Mouse (Mus musculus) heart, embryonic 16.5 days (tissue): ENCODE measurements around the gene Ccdc65. TPM values are rescaled to one million over a fixed set of nuclear protein-coding genes. Genes with fewer than 3 reads are reported as not detected.
A peak's percentile ranks its signal among the peaks of the same experiment; 100 is the strongest.

ENCODE experiments used
- ATAC-seq: fragments of 200-750 bp; cut with Nextera tagmentation; replicated peaks from 2 replicates; pipeline ENCODE4 v1.8.0; 2017; ENCODE audit warnings: moderate number of reproducible peaks; ENCODE audit not compliant: insufficient read depth, low FRiP score; ENCODE audit errors: extremely low read depth
- H3K27ac ChIP-seq: fragments of 300-500 bp; sonication (generic); 2 replicates; pipeline ENCODE4 v1.5.1; 2014; ENCODE audit warnings: mild to moderate bottlenecking, low read length, control low read depth, moderate library complexity
- H3K27me3 ChIP-seq: fragments of 300-500 bp; sonication (generic); 2 replicates; pipeline ENCODE4 v1.6.1; 2014; ENCODE audit warnings: low read length, mixed read lengths; ENCODE audit not compliant: control insufficient read depth, insufficient read depth
- H3K36me3 ChIP-seq: fragments of 300-500 bp; sonication (generic); 2 replicates; pipeline ENCODE4 v1.6.1; 2014; ENCODE audit not compliant: control insufficient read depth, insufficient read depth
- H3K4me1 ChIP-seq: fragments of 300-500 bp; sonication (generic); 2 replicates; pipeline ENCODE4 v1.6.1; 2014; ENCODE audit warnings: low read length, mixed read lengths; ENCODE audit not compliant: control insufficient read depth, insufficient read depth
- H3K4me2 ChIP-seq: fragments of 300-500 bp; sonication (generic); 2 replicates; pipeline ENCODE4 v1.6.1; 2014; ENCODE audit warnings: low read depth, mild to moderate bottlenecking, control low read depth, low read length
- H3K4me3 ChIP-seq: fragments of 300-500 bp; sonication (generic); 2 replicates; pipeline ENCODE4 v1.5.1; 2014; ENCODE audit warnings: mild to moderate bottlenecking, control low read depth, low read length
- H3K9ac ChIP-seq: fragments of 300-500 bp; sonication (generic); 2 replicates; pipeline ENCODE4 v1.6.1; 2014; ENCODE audit warnings: low read length, control low read depth
- H3K9me3 ChIP-seq: fragments of 300-500 bp; sonication (generic); replicated peaks from 2 replicates; pipeline ENCODE4 v1.6.1; 2016; ENCODE audit warnings: low read length; ENCODE audit not compliant: control insufficient read depth
- WGBS: fragments of 180-500 bp; shearing (Covaris S2); extraction: QIAGEN DNeasy Blood & Tissue Kit; methylation state at CpG from one replicate; pipeline ENCODE4 v1.1.7; 2014; 5-methylcytosine and 5-hydroxymethylcytosine counted together
- polyA plus RNA-seq: library from polyadenylated mRNA; unstranded; fragments of >200 nt; fragmentation: Nextera tagmentation; extraction: Ambion mirVana; gene quantifications from 2 replicates; pipeline ENCODE4 v1.2.1, GENCODE M21; 2015

The Ccdc65 gene
- polyA plus RNA-seq, 1 experiment from 2014 or later: 1.0 TPM

DNA sequence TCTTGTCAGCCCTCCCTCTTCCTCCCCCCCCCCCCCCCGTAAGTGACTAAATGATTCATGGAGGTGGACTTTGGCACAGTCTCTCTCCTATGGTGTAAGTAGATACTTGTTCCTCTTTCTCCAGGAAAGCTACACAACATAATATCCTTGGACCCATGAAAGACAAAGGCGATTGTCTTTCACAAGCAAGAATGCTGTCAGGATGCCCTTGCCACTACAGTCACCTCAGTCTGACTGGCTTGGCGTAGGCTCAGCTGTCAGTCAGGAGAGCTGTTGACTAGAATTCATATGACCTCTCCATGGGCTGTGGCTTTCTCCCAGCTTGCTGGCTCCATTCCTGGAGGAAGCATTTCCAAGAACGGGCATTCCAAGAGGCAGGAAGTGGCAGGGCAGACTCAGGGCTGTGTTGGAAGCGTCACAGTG, 6.2 kb downstream of the Ccdc65 start:
- Histone ChIP-seq H3K27ac (peak overlapping the region; percentile 42), H3K9ac (no peak overlapping the region), H3K4me2 (no peak overlapping the region), H3K27me3 (no peaks in the 10 kb centered on the region), H3K4me3 (no peak overlapping the region), H3K36me3 (no peaks in the 10 kb centered on the region), H3K4me1 (peaks cover 7% of the 10 kb centered on the region), H3K9me3 (no peaks in the 10 kb centered on the region)
- WGBS: 43% methylated on average over 5 of the region's 5 CpGs
- peak; percentile 75 for ATAC-seq

DNA sequence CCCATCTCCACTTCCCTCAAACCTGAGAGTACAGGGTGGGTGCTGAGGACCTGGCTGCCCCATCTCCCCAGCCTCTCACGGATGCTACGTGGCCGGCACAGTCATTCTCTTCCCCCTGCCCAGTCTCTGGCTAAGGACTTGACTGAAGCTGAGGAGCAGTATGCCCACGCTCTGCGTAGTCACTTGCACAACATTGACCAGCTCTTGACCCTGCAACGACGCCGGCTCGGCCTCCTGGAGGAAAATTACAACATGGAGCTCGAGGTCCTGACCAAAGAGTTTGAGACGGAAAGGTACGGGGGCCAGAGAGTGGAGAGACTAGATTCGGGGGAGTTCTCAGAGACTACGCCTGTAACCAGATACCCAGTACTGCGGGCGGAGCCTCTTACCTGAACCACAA, 9.3 kb downstream of the Ccdc65 start:
- H3K9me3 ChIP-seq: no peaks in the 10 kb centered on the region
- peaks cover 7% of the 10 kb centered on the region for H3K27me3 ChIP-seq
- H3K4me1 ChIP-seq: peaks cover 7% of the 10 kb centered on the region
- no peak for ATAC-seq
- no peak overlapping the region for H3K4me2 ChIP-seq
- no peaks in the 10 kb centered on the region for H3K36me3 ChIP-seq
- H3K9ac ChIP-seq: no peak overlapping the region
- no peak overlapping the region for H3K27ac ChIP-seq
- 59% methylated on average over 16 of the region's 16 CpGs for WGBS
- no peak overlapping the region for H3K4me3 ChIP-seq

DNA sequence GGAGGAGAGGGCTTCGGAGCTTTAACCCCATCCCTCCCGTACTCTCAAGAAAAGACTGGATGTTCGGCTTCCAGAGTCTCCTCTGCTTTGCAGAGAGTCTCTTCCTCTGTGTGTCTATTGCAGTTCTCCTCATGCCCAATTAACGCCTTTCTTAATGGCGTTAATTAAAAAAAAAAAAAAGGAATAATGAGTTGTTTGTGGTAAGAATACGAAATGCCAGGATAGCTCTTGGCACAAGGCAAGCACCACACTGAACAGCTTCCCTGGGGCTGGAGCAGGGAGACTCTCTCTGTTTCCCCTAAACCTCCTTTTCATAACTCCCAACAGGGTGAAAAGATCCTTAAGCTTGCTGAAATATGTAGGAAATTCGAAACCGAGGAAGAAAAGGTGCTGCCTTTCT, 14.2 kb downstream of the Ccdc65 start:
- 79% methylated on average over 8 of the region's 8 CpGs for WGBS
- no peak for ATAC-seq
- peaks cover 14% of the 10 kb centered on the region for H3K27me3 ChIP-seq

DNA sequence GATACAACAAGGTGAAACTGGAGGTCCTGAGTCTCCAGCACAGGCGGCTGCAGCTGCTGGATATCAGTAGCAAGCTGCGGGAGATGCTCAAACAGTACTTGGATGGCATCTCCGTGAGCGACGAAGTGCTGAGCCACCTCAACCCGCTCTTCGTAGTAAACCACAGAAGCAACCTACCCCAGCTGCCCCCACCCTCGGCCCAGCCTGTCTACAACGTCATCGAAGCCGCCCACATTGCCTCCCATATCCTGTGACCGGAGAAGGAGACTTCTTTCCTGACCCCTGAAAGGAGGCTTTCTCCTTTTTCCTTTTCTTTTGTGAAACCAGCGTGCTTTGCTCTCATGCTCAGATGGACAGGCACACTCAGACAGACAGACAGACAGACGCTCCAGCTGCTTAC, 14.8 kb downstream of the Ccdc65 start:
- no peak for ATAC-seq
- Histone ChIP-seq H3K27ac (no peak overlapping the region), H3K4me3 (peak overlapping the region; percentile 14; the same call in 1 of the 2 replicates), H3K27me3 (peaks cover 14% of the 10 kb centered on the region), H3K4me1 (peaks cover 10% of the 10 kb centered on the region), H3K36me3 (no peaks in the 10 kb centered on the region), H3K9ac (no peak overlapping the region), H3K9me3 (no peaks in the 10 kb centered on the region), H3K4me2 (peak overlapping the region; percentile 50)
- 44% methylated on average over 14 of the region's 14 CpGs for whole genome bisulfite sequencing

More for the DNA sequence above, 14.2 kb downstream of the Ccdc65 start:
- H3K4me2 ChIP-seq: no peak overlapping the region
- H3K4me1 ChIP-seq: peaks cover 6% of the 10 kb centered on the region
- no peaks in the 10 kb centered on the region for H3K36me3 ChIP-seq
- no peaks in the 10 kb centered on the region for H3K9me3 ChIP-seq
- no peak overlapping the region for H3K27ac ChIP-seq
- no peak overlapping the region for H3K4me3 ChIP-seq
- no peak overlapping the region for H3K9ac ChIP-seq

DNA sequence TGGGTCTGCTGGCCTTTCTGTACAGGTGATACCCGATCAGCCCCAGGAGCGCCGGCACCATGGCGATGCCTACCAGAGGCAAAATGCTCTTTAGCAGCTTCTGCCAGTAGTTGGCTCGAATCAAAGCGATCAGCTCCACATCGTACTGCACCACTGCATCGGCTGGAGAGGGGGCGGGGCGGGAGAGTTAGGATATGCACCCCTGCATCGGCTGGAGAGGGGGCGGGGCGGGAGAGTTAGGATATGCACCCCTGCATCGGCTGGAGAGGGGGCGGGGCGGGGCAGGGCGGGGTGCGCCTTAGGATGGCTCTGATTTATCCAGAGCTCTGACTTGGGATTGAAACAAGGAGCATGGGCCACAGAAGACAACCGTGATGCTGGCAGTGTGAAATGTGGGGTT, 16.4 kb downstream of the Ccdc65 start:
- Histone ChIP-seq H3K4me1 (peaks cover 14% of the 10 kb centered on the region), H3K9ac (no peak overlapping the region), H3K27me3 (peaks cover 14% of the 10 kb centered on the region), H3K27ac (no peak overlapping the region), H3K36me3 (no peaks in the 10 kb centered on the region), H3K4me2 (no peak overlapping the region), H3K4me3 (no peak overlapping the region), H3K9me3 (no peaks in the 10 kb centered on the region)
- ATAC-seq: no peak
- 31% methylated on average over 19 of the region's 19 CpGs for WGBS

DNA sequence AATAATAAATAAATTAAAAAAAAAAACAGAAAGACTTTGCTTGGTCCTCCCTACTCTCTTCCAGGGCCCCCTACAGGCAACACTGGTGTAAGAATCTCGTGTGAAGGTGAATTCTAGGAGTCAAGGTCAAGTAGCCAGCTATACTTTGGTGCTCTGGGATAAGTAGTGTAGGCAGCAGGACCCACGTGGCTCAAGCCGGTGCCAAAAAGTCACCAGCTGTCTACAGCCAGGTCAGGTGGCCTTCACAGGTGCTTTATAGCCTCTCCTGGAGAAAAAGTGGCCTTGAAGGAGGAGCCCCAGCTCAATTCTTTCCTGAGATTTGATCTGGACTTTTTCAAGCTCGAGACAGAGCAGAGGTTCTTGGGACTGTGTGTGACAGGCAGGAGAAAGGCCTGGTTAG, 18.1 kb downstream of the Ccdc65 start:
- ATAC-seq: no peak
- Histone ChIP-seq H3K4me3 (no peak overlapping the region), H3K9ac (no peak overlapping the region), H3K27me3 (peaks cover 14% of the 10 kb centered on the region), H3K36me3 (no peaks in the 10 kb centered on the region), H3K4me2 (no peak overlapping the region), H3K27ac (no peak overlapping the region), H3K4me1 (peaks cover 14% of the 10 kb centered on the region), H3K9me3 (no peaks in the 10 kb centered on the region)
- 75% methylated on average over 4 of the region's 4 CpGs for WGBS

DNA sequence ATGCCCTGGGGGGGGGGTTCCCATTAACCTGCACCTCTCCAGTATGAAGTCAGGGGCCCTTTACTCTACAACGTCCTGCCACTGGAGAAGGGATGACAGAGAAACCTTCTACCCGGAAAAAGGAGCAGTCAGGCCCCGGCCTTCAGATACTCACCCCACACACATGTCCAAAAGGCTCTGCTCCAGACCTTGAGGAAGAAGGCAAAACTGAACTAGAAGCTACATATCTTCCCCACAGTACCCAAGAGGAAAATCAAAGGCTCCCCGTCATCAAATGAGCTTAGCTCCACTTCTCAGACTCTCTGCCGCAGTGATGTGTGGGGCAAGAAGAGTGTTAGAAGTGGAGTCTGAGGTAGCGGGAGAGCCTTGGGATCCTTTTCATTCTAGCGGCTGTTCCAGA, 18.7 kb downstream of the Ccdc65 start:
- Histone ChIP-seq H3K4me2 (peak overlapping the region; percentile 99), H3K9me3 (no peaks in the 10 kb centered on the region), H3K4me3 (peak overlapping the region; percentile 82), H3K27me3 (peaks cover 11% of the 10 kb centered on the region), H3K9ac (peak overlapping the region; percentile 79), H3K4me1 (peaks cover 14% of the 10 kb centered on the region), H3K36me3 (no peaks in the 10 kb centered on the region), H3K27ac (no peak overlapping the region)
- WGBS: 52% methylated on average over 7 of the region's 7 CpGs
- ATAC-seq: no peak

DNA sequence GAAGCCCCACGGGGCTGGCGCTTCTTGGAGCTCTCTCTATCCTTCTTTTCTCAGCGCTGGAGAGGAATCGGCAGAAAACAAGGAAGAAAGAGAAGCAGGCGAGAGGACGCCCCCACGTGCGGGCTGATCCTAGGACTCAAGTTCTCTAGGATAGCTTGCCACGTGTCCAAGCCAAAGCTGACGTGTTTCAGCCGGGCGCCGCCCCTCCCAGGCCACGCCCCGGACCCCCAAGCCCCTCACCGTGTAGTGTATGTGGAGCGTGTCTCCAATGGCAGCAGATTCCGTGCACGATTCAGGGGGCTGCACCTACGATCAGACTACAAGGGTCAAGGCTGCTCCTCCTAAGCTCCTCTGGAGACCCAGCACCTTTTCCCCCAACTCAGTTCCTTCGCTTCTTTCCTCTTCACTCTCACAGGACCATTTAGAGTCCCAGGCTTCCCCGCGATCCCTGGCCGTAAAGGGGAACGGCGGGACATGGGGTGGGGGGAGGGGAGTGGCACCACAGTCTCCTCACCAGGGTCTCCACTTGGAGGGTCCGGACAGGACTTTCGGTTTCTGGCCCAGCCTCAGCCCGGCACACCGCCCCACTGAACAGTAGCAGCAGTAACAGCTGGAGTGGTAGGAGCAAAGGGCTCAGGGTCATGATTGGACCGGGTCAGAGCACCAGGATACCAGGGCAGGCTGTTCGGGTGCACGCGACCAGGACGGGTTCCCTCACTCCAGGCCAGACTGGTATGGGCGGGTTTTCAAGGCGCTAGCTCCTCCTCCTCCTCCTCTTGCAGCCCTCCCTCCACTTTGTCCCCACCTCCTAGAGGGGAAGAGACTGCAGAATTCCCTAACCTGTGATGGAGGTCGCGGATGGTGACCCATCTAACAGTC, 19.7 kb downstream of the Ccdc65 start, which contains the start of gene Fkbp11:
Gene Fkbp11 (minus strand): TSS at position 756 of the 879 bp plus-strand sequence.
- peak; percentile 85 for ATAC-seq
- WGBS: under 1% methylated on average over 39 of the region's 39 CpGs

DNA sequence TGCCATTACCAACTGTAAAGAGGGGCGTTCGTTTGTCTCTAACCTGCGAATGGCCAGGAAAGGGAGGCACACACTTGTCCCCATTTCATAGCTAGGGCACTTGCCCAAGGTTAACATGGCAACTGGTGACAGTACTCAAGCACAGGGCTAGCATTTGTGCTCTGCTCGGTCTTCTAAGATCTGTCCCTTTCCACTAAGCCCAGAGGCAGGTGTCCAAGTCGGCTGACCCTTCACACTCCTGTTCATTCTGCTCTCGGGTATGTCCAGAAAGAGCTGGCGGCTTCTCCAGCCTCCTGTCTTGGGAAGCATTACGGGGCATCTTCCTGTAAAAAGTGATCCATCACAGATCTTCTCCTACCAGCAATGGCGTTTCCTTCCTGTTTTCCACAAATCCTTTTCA, 20.4 kb downstream of the Ccdc65 start:
- peak overlapping the region; percentile 99 for H3K4me2 ChIP-seq
- no peak for ATAC-seq
- no peaks in the 10 kb centered on the region for H3K9me3 ChIP-seq
- no peaks in the 10 kb centered on the region for H3K36me3 ChIP-seq
- H3K4me3 ChIP-seq: peak overlapping the region; percentile 82
- no peak overlapping the region; the same call in 1 of the 2 replicates for H3K9ac ChIP-seq
- 34% methylated on average over 9 of the region's 9 CpGs for WGBS
- peaks cover 15% of the 10 kb centered on the region for H3K4me1 ChIP-seq
- no peak overlapping the region for H3K27ac ChIP-seq
- H3K27me3 ChIP-seq: peaks cover 8% of the 10 kb centered on the region; the same call in 1 of the 2 replicates

More for the DNA sequence above, 19.7 kb downstream of the Ccdc65 start, which contains the start of gene Fkbp11:
- H3K27ac ChIP-seq: no peak within 1 kb of the TSS
- peak within 1 kb of the TSS; percentile 79 for H3K9ac ChIP-seq
- no peaks in the 10 kb centered on the region for H3K36me3 ChIP-seq
- H3K4me3 ChIP-seq: peak within 1 kb of the TSS; percentile 82
- peak within 1 kb of the TSS; percentile 99 for H3K4me2 ChIP-seq
- H3K4me1 ChIP-seq: peaks cover 14% of the 10 kb centered on the region
- H3K9me3 ChIP-seq: no peaks in the 10 kb centered on the region
- peaks cover 8% of the 10 kb centered on the region for H3K27me3 ChIP-seq
